ENCODE assay signal across 8 mouse cellular contexts in the genomic region with DNA sequence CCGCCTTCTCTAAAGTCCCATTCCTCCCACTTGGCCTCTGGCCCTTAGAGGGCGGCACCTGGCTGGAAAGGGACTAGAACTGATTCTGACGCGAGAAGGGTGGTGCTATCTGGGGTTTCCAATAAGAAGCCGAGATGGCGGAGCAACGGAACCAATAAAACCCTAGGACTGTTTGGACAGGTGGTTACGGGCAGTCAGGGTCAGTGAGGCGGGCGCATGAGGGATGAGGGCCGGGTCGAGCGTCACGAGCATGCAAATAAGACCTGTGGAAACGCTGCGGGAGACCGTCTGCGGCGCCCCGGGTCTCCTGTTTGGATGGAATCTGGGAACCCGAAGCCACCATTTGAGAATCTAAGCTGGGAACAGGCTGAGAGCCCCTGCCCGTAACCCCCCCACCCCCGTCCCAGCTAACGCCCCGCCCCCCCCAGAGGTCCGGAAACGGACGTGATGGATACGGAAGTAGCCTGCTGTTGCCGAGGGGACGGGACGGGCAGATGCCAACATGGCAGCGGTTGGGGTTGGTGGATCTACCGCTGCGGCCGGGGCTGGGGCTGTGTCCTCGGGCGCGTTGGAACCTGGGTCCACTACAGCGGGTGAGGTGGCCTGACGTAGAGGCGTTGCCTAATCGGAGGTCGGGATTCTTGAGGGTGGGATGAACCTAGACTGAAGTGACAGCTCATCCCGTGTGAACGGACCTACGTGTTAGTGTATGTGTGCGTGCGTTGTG. TPM values are rescaled to one million over a fixed set of nuclear protein-coding genes. Genes with fewer than 3 reads are reported as not detected.
DNase-seq lines count a peak whose midpoint lies in the region; ATAC-seq and TF ChIP-seq lines count a peak whose summit lies in the region.

A gene (plus strand): TSS at position 188 of the 727 bp plus-strand sequence.

- TF ChIP-seq POLR2A in olfactory bulb, adult 2 months (IDR thresholded peaks at IDR 0.05; ENCODE audit: insufficient read depth, low read depth, low read length): peak; percentile 42
- 0 out of 2 replicates have a peak, but pooled peaks have one; percentile 26 for TF ChIP-seq POLR2A in thymus, adult 2 months (IDR thresholded peaks at IDR 0.05; ENCODE audit: control insufficient read depth, extremely low read depth, insufficient read depth, low read length, poor library complexity)

- H3K27me3 ChIP-seq in G1E (ENCODE audit: insufficient read depth, low read length): no peaks in the 10 kb centered on the region
- H3K27me3 ChIP-seq in forebrain, embryonic 16.5 days (replicated peaks; ENCODE audit: control insufficient read depth, insufficient read depth, low read length): no peaks in the 10 kb centered on the region
- no peaks in the 10 kb centered on the region for H3K27me3 ChIP-seq in lung, embryonic 14.5 days (ENCODE audit: insufficient read depth, low read length)
- no peaks in the 10 kb centered on the region for H3K27me3 ChIP-seq in thymus, adult 2 months (ENCODE audit: control insufficient read depth, insufficient read depth, low read length)

- H3K4me2 ChIP-seq in forebrain, embryonic 16.5 days (ENCODE audit: low read length): peak within 1 kb of the TSS; percentile 61
- peak within 1 kb of the TSS; percentile 64 for H3K4me2 ChIP-seq in lung, embryonic 14.5 days

- H3K4me1 ChIP-seq in G1E (ENCODE audit: insufficient read depth, low read depth, low read length): peaks cover 18% of the 10 kb centered on the region
- peaks cover 14% of the 10 kb centered on the region for H3K4me1 ChIP-seq in forebrain, embryonic 16.5 days (replicated peaks; ENCODE audit: control insufficient read depth, insufficient read depth, low read length)
- H3K4me1 ChIP-seq in lung, embryonic 14.5 days (ENCODE audit: insufficient read depth): no peaks in the 10 kb centered on the region
- H3K4me1 ChIP-seq in olfactory bulb, adult 2 months (ENCODE audit: control insufficient read depth, insufficient read depth, low read length): no peaks in the 10 kb centered on the region
- H3K4me1 ChIP-seq in thymus, adult 2 months (replicated peaks; ENCODE audit: control insufficient read depth, insufficient read depth, low read length): peaks cover 11% of the 10 kb centered on the region

- no peaks in the 10 kb centered on the region for H3K9me3 ChIP-seq in G1E (replicated peaks)
- no peaks in the 10 kb centered on the region for H3K9me3 ChIP-seq in forebrain, embryonic 16.5 days (ENCODE audit: control insufficient read depth, low read length)
- H3K9me3 ChIP-seq in lung, embryonic 14.5 days (ENCODE audit: low read depth, low read length): no peaks in the 10 kb centered on the region

- H3K4me3 ChIP-seq in G1E (ENCODE audit: low read depth, low read length): peak within 1 kb of the TSS; percentile 82
- peak within 1 kb of the TSS; percentile 49 for H3K4me3 ChIP-seq in forebrain, embryonic 16.5 days (replicated peaks; ENCODE audit: low read length)
- peak within 1 kb of the TSS; percentile 69 for H3K4me3 ChIP-seq in layer of hippocampus, adult 2 months
- H3K4me3 ChIP-seq in lung, embryonic 14.5 days (ENCODE audit: low read depth, low read length): peak within 1 kb of the TSS; percentile 55
- peak within 1 kb of the TSS; percentile 74 for H3K4me3 ChIP-seq in olfactory bulb, adult 2 months (ENCODE audit: insufficient read depth, low read depth, low read length)
- H3K4me3 ChIP-seq in thymus, adult 2 months (ENCODE audit: control insufficient read depth, insufficient read depth, low read length): peak within 1 kb of the TSS; percentile 80

- 12% methylated on average over 40 of the region's 49 CpGs for WGBS in forebrain, embryonic 16.5 days
- 9% methylated on average over 49 of the region's 49 CpGs for WGBS in lung, embryonic 14.5 days
- 11% methylated on average over 48 of the region's 49 CpGs for WGBS in olfactory bulb, adult 2 months
- under 1% methylated on average over 44 of the region's 49 CpGs for WGBS in thymus, adult 2 months

- intact Hi-C loops in heart, postnatal 36 days (cut with DNase I): loop anchor here (10.0 kb wide), 1 partner anchor 89 kb away; no protein-coding TSS in a partner anchor

- peak within 1 kb of the TSS; percentile 78 for H3K27ac ChIP-seq in forebrain, embryonic 16.5 days (ENCODE audit: low read length)
- peak within 1 kb of the TSS; percentile 94 for H3K27ac ChIP-seq in layer of hippocampus, adult 2 months
- peak within 1 kb of the TSS; percentile 69 for H3K27ac ChIP-seq in lung, embryonic 14.5 days (ENCODE audit: low read depth)
- peak within 1 kb of the TSS; percentile 85 for H3K27ac ChIP-seq in olfactory bulb, adult 2 months (ENCODE audit: insufficient read depth, low read depth, low read length)
- no peak within 1 kb of the TSS for H3K27ac ChIP-seq in thymus, adult 2 months (ENCODE audit: control insufficient read depth, insufficient read depth, low read length)

- peak; percentile 84 for ATAC-seq in G1E (ENCODE audit: extremely low read depth, insufficient number of reproducible peaks, low FRiP score, poor library complexity, severe bottlenecking)
- peak; percentile 85 for ATAC-seq in forebrain, embryonic 16.5 days
- peak; percentile 94 for ATAC-seq in lung, embryonic 14.5 days (ENCODE audit: insufficient read depth)

- H3K9ac ChIP-seq in forebrain, embryonic 16.5 days (replicated peaks; ENCODE audit: low read depth, low read length): peak within 1 kb of the TSS; percentile 39
- H3K9ac ChIP-seq in lung, embryonic 14.5 days: peak within 1 kb of the TSS; percentile 41

- DNase-seq in G1E (ENCODE audit: low spot score): peak; percentile 75
- peak; percentile 78 to 89 for DNase-seq in cerebellum, adult 18-20 months
- DNase-seq in heart, postnatal 36 days: peak; percentile 83 to 84
- peak; percentile 70 to 88 for DNase-seq in layer of hippocampus, adult 2 months (ENCODE audit: low spot score in 2 of 2)
- DNase-seq in lung, embryonic 14.5 days: peak; percentile 84
- peak; percentile 55 for DNase-seq in thymus, adult 2 months

- H3K36me3 ChIP-seq in G1E (replicated peaks): peaks cover 47% of the 10 kb centered on the region
- no peaks in the 10 kb centered on the region for H3K36me3 ChIP-seq in forebrain, embryonic 16.5 days (ENCODE audit: control insufficient read depth, insufficient read depth)
- 0 out of 2 replicates have a peak, but pooled peaks cover 6% of the 10 kb centered on the region for H3K36me3 ChIP-seq in lung, embryonic 14.5 days (ENCODE audit: insufficient read depth)
- no peaks in the 10 kb centered on the region for H3K36me3 ChIP-seq in thymus, adult 2 months (ENCODE audit: control insufficient read depth, insufficient read depth, low read length)

- TF ChIP-seq CTCF in G1E (IDR thresholded peaks at IDR 0.05; ENCODE audit: low read depth, low read length): no peak
- TF ChIP-seq CTCF in layer of hippocampus, adult 2 months (conservative IDR thresholded peaks at IDR 0.05): peak; percentile 42
- TF ChIP-seq CTCF in lung, embryonic 14.5 days (IDR thresholded peaks at IDR 0.05; ENCODE audit: low read depth): peak; percentile 27; the same call in 1 of the 2 replicates
- no peak for TF ChIP-seq CTCF in olfactory bulb, adult 2 months (IDR thresholded peaks at IDR 0.05; ENCODE audit: insufficient read depth, low read depth, low read length)
- TF ChIP-seq CTCF in thymus, adult 2 months (IDR thresholded peaks at IDR 0.05; ENCODE audit: borderline replicate concordance, control insufficient read depth, extremely low read depth, insufficient read depth, low read length, poor library complexity): no peak

RNA-seq across cellular contexts. Expression of the gene that starts here (rescaled TPM):
- total RNA-seq in G1E (2014; fragmentation: Nextera tagmentation) (9.6 and 13.5 TPM in 2 replicates), G1E (2017) (34.0 and 39.4 TPM in 2 replicates)
- 75.8 and 107 TPM in 2 replicates for polyA plus RNA-seq in G1E (2012)
- polyA plus RNA-seq in forebrain, embryonic 16.5 days (2015; fragmentation: Nextera tagmentation; extraction: Ambion mirVana): 39.4 and 46.0 TPM in 2 replicates
- 10 to 100 TPM; 13.2 to 16.7 TPM for total RNA-seq in heart, postnatal 36 days (2021)
- total RNA-seq in layer of hippocampus, adult 2 months (2021): 10 to 100 TPM; 36.0 to 40.5 TPM
- polyA plus RNA-seq in lung, embryonic 14.5 days (2014; fragmentation: Nextera tagmentation; extraction: Ambion mirVana): 13.7 and 15.3 TPM in 2 replicates
- not detected in 2 replicates for polyA plus RNA-seq in olfactory bulb, adult 2 months (2012; ENCODE audit: insufficient read depth, insufficient read length, low replicate concordance, missing spikeins)
- polyA plus RNA-seq in thymus, adult 2 months (2012; rRNA removed): 81.7 and 100 TPM in 2 replicates

Comparison
In these comparisons a context has a peak if more than half of its experiments do, and no peak if none do; other contexts are left out.
1. RNA of the gene that starts here (polyA plus RNA-seq): 81.7 to 100 TPM in thymus, adult 2 months, 75.8 to 107 TPM in G1E, 39.4 to 46.0 TPM in forebrain, embryonic 16.5 days and 13.7 to 15.3 TPM in lung, embryonic 14.5 days; not detected in olfactory bulb, adult 2 months; every median in the first group is over 10 times any median in the second.
2. CTCF ChIP-seq: peak in layer of hippocampus, adult 2 months (single experiment) and lung, embryonic 14.5 days (single experiment); none in G1E (single experiment), olfactory bulb, adult 2 months (single experiment) and thymus, adult 2 months (single experiment).
3. Peak in every context shown above with its lines, with median percentiles within 50 percentile points of each other: ATAC-seq, DNase-seq and H3K4me3 ChIP-seq.